Mouse (Mus musculus) liver, embryonic 14.5 days (tissue): Measurements from ENCODE around the gene Tnip2. TPM values are rescaled to one million over a fixed set of nuclear protein-coding genes. Genes with fewer than 3 reads are reported as not detected.

Source experiments
- ATAC-seq: fragments of 200-750 bp; cut with Nextera tagmentation; 2 replicates; pipeline ENCODE4 v1.8.0; 2017; ENCODE audit warnings: moderate number of reproducible peaks, mild to moderate bottlenecking, moderate library complexity; ENCODE audit not compliant: insufficient read depth
- DNase-seq, 3 experiments: peaks; one replicate each; pipeline ENCODE4 v3.0.0-alpha.2; 2012 to 2013; ENCODE audit warnings: low read depth in 3 of 3, low spot score in 3 of 3
- H3K27ac ChIP-seq: fragments of 300-500 bp; sonication (generic); 2 replicates; pipeline ENCODE4 v1.5.1; 2014; ENCODE audit warnings: moderate library complexity, mild to moderate bottlenecking, control low read depth, inconsistent platforms
- H3K27me3 ChIP-seq: fragments of 300-500 bp; sonication (generic); 2 replicates; pipeline ENCODE4 v1.6.1; 2014; ENCODE audit warnings: mild to moderate bottlenecking, low read length, moderate library complexity; ENCODE audit not compliant: control insufficient read depth, insufficient read depth
- H3K36me3 ChIP-seq: fragments of 300-500 bp; sonication (generic); replicated peaks from 2 replicates; pipeline ENCODE4 v1.6.1; 2014; ENCODE audit warnings: low read depth; ENCODE audit not compliant: control insufficient read depth, insufficient read depth
- H3K4me1 ChIP-seq, 2 experiments: fragments of 200-500 bp in 1 of 2; fragments of 300-500 bp in 1 of 2; sonication (generic) in 1 of 2; replicated peaks; 2 replicates each; pipeline ENCODE4 v1.6.1; 2012 to 2014; ENCODE audit warnings: antibody characterized with exemption in 1 of 2, inconsistent platforms in 1 of 2, low read length in 1 of 2; ENCODE audit not compliant: control insufficient read depth in 2 of 2, insufficient read depth in 2 of 2
- H3K4me2 ChIP-seq: fragments of 300-500 bp; sonication (generic); 2 replicates; pipeline ENCODE4 v1.6.1; 2014; ENCODE audit warnings: low read depth, mild to moderate bottlenecking, control low read depth, moderate library complexity
- H3K4me3 ChIP-seq, 2 experiments: fragments of 200-500 bp in 1 of 2; fragments of 300-500 bp in 1 of 2; sonication (generic) in 1 of 2; 2 replicates each; pipeline ENCODE4 v1.5.1; 2012 to 2014; ENCODE audit warnings: low read depth in 2 of 2, low read length in 2 of 2, mild to moderate bottlenecking in 2 of 2, control low read depth in 1 of 2, inconsistent platforms in 1 of 2, moderate library complexity in 1 of 2; ENCODE audit not compliant: insufficient read depth in 1 of 2
- H3K9ac ChIP-seq: fragments of 300-500 bp; sonication (generic); replicated peaks from 2 replicates; pipeline ENCODE4 v1.6.1; 2014; ENCODE audit warnings: mild to moderate bottlenecking, control low read depth, moderate library complexity
- H3K9me3 ChIP-seq: fragments of 300-500 bp; sonication (generic); 2 replicates; pipeline ENCODE4 v1.6.1; 2016; ENCODE audit warnings: low read length, mixed read lengths; ENCODE audit not compliant: control insufficient read depth
- CTCF ChIP-seq: IDR thresholded peaks from 2 replicates; pipeline ENCODE4 v1.5.1; 2016; ENCODE audit warnings: antibody characterized with exemption, low read depth, control low read depth
- EP300 ChIP-seq: IDR thresholded peaks from 2 replicates; pipeline ENCODE4 v1.6.1; 2016; ENCODE audit warnings: antibody characterized with exemption, low read depth
- WGBS: fragments of 180-500 bp; shearing (Covaris S2); extraction: QIAGEN DNeasy Blood & Tissue Kit; methylation state at CpG from one replicate; pipeline ENCODE4 v1.1.7; 2014; ENCODE audit not compliant: insufficient replicate concordance; 5-methylcytosine and 5-hydroxymethylcytosine counted together
- polyA plus RNA-seq, 2 experiments: library from polyadenylated mRNA; depleted of rRNA in 1 of 2; stranded (reverse) in 1 of 2; unstranded in 1 of 2; fragments of >200 nt; fragmentation: Nextera tagmentation in 1 of 2; extraction: Ambion mirVana in 1 of 2; gene quantifications; 2 replicates each; pipeline versions ENCODE4 v1.2.1 to v1.2.3; 2012 to 2014

Gene Tnip2
- polyA plus RNA-seq, 2 experiments, result 3.2 to 5.0 TPM

GRCm38 (mm10) chr5:34538079-34538478 lies 24.3 kb upstream of the Tnip2 start:
- no peak overlapping the region for H3K4me3 ChIP-seq
- H3K36me3 ChIP-seq, result no peaks in the 10 kb centered on the region
- WGBS, result 46% methylated on average over 7 of the region's 7 CpGs
- no peak for ATAC-seq
- H3K27me3 ChIP-seq, result no peaks in the 10 kb centered on the region; the same call in 1 of the 2 replicates
- TF ChIP-seq CTCF (no peak), EP300 (no peak)
- no peak for DNase-seq
- H3K9me3 ChIP-seq, result no peaks in the 10 kb centered on the region
- H3K9ac ChIP-seq, result no peak overlapping the region
- H3K4me1 ChIP-seq, result 0 out of 4 replicates have a peak, but pooled peaks cover 0 to 3% of the 10 kb centered on the region in 2 experiments
- no peak overlapping the region for H3K4me2 ChIP-seq
- H3K27ac ChIP-seq, result no peak overlapping the region

DNA sequence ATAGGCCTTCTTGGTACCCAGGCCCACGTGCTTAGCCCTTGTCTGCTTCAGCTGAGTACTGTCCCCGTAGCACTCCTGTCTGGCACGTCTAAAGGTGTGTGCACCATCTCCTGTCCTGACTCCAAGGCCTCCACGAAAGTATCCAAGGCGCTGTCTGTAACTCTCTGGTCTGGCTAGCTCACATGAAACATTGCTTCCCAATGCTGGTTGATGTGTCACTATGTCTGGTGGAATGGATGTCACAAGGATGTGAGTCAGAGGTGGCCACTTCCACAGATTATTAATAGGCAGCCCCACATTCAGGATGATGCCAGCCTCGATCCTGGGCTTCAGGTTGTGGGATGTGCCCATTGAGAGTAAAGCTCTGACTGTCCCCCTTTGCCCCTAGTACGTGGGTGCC lies 22.0 kb upstream of the Tnip2 start:
- Histone ChIP-seq H3K9me3 (no peaks in the 10 kb centered on the region), H3K36me3 (no peaks in the 10 kb centered on the region), H3K4me1 (peaks cover 0 to 14% of the 10 kb centered on the region in 2 experiments; a peak in 3 of 4 replicates), H3K27me3 (no peaks in the 10 kb centered on the region), H3K9ac (no peak overlapping the region), H3K27ac (no peak overlapping the region), H3K4me3 (no peak overlapping the region), H3K4me2 (no peak overlapping the region)
- DNase-seq (no peak), ATAC-seq (no peak)
- TF ChIP-seq EP300 (no peak), CTCF (no peak)
- WGBS, result 74% methylated on average over 7 of the region's 7 CpGs

- DNase-seq, result no peak
- Histone ChIP-seq H3K9me3 (no peaks in the 10 kb centered on the region), H3K4me3 (no peak overlapping the region), H3K4me2 (no peak overlapping the region), H3K36me3 (no peaks in the 10 kb centered on the region), H3K27ac (no peak overlapping the region), H3K9ac (no peak overlapping the region), H3K4me1 (peaks cover 0 to 20% of the 10 kb centered on the region in 2 experiments; a peak in 3 of 4 replicates), H3K27me3 (no peaks in the 10 kb centered on the region)
- TF ChIP-seq CTCF, result no peak
- no peak for TF ChIP-seq EP300
- 69% methylated on average over 5 of the region's 5 CpGs for WGBS
- no peak for ATAC-seq
These were observed 21.2 kb upstream of the Tnip2 start for GRCm38 (mm10) chr5:34534776-34535581.

DNA sequence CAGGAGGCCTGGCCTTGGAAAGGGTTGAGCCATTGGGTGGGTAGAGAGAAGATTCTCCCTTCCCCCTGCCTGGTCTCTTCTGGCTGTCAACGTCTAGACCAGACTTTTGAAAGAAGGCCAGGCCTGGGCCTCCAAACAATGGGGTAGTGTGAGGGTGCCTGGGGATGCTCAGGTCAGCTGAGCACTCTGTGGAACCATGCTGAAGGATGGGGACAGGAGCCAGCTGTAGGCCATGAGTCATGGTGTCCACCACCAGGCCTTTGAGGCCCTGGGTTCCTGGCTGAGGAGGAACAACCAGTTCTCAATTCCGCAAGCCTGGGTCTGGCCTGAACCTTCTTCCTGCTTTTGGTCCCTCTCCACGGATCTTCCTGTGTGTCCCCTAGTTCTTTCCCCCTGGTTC lies 20.0 kb upstream of the Tnip2 start:
- H3K9ac ChIP-seq, result no peak overlapping the region
- peaks cover 0 to 20% of the 10 kb centered on the region in 2 experiments; a peak in 3 of 4 replicates for H3K4me1 ChIP-seq
- no peak for DNase-seq
- no peak overlapping the region for H3K27ac ChIP-seq
- H3K4me3 ChIP-seq, result no peak overlapping the region
- no peaks in the 10 kb centered on the region for H3K36me3 ChIP-seq
- H3K27me3 ChIP-seq, result no peaks in the 10 kb centered on the region
- H3K4me2 ChIP-seq, result no peak overlapping the region
- no peaks in the 10 kb centered on the region for H3K9me3 ChIP-seq
- 62% methylated on average over 3 of the region's 3 CpGs for WGBS
- ATAC-seq, result no peak
- TF ChIP-seq EP300 (no peak), CTCF (no peak)

DNA sequence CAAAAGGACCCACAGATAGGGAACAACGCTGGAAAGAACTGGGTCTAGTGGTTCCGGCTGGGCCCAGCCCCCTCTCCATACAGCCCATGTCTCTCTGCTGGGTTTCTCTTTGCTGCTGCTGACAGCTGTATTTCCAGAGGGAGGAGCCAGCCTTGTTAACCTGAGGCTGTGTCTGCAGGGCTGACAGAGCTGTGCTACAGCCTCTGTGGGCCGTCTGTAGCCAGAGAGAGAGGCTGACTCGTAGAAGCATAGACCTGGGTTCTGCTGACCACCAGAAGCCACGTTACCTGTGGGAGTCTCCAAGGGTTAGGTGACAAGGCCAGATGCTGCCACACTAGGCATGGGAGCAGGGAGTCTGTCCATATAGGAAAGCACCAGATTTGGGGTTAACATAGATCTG lies 19.3 kb upstream of the Tnip2 start:
- Histone ChIP-seq H3K9ac (no peak overlapping the region), H3K27ac (no peak overlapping the region), H3K4me3 (no peak overlapping the region), H3K4me2 (no peak overlapping the region), H3K4me1 (peaks cover 0 to 20% of the 10 kb centered on the region in 2 experiments; a peak in 3 of 4 replicates), H3K27me3 (no peaks in the 10 kb centered on the region), H3K9me3 (no peaks in the 10 kb centered on the region), H3K36me3 (no peaks in the 10 kb centered on the region)
- no peak for TF ChIP-seq CTCF
- TF ChIP-seq EP300, result no peak
- ATAC-seq (no peak), DNase-seq (no peak)
- 67% methylated on average over 5 of the region's 5 CpGs for WGBS
